Mouse (Mus musculus): ENCODE results near the gene Sdhaf2.

GRCm38 (mm10) chr19:10561558-10562314 is 35.8 kb upstream of the Sdhaf2 start:
- peak; percentile 17; the same call in 1 of the 2 replicates for TF ChIP-seq POLR2A (IDR thresholded peaks at IDR 0.05; ENCODE audit: low read depth, low read length)
- TF ChIP-seq CTCF (IDR thresholded peaks at IDR 0.05; ENCODE audit: borderline replicate concordance, insufficient read depth, low read length) = no peak

Data from embryonic fibroblast, embryonic 13.5 days (primary cell).